Mouse (Mus musculus) CD8-positive naive resting alpha-beta T cell, adult 2 months (primary cell): ENCODE data around the gene Asxl2.
"Not testable (repeated sequence)": the region's sequence is repeated elsewhere in the genome, so short reads cannot be mapped to it uniquely, and the experiment has no call there.

Experiments
- DNase-seq, 2 experiments: peaks; one replicate each; pipeline ENCODE4 v3.0.0; 2022; ENCODE audit warnings: low read depth in 2 of 2, low spot score in 2 of 2

Gene Asxl2

DNA sequence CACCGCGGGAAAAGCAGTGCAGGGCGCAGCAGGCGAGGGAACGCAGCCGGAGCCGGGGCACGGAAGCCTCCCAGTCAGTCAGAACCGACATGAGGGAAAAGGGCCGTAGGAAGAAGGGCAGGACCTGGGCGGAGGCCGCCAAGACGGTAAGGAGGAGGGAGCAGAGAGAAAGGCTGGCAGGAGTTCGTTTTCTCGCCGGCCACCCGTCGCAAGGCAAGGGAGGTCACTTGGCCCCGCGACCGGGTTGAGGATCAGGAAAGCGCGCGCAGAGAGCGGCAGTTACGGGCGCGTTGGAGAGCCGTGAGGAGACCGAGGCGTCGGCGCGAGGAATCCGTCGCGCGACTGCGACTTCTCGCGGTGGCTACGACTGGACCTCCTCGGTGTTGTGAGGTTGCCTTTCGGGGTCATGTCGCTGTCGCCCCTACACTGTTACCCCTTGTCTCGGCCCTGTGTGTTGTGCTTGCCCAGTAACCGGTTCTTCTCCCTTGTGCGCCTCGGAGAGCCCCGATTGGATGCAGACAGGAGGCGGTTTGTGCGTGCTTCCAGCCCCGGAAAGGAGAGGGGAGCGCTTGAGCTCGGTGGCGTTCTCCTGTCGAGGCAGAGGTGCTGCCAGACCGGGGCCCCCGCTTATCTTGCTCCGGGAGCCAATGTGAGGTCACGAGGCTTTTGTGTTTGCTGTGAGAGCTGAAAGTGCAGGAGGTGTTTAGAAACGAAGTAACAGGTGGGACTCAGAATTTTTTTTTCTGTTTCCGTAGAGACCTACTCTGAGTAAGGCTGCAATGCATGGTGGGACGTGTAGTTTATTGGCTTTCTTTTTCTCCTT is 621 bp downstream of the Asxl2 start:
- DNase-seq = peak; percentile 69 to 72

DNA sequence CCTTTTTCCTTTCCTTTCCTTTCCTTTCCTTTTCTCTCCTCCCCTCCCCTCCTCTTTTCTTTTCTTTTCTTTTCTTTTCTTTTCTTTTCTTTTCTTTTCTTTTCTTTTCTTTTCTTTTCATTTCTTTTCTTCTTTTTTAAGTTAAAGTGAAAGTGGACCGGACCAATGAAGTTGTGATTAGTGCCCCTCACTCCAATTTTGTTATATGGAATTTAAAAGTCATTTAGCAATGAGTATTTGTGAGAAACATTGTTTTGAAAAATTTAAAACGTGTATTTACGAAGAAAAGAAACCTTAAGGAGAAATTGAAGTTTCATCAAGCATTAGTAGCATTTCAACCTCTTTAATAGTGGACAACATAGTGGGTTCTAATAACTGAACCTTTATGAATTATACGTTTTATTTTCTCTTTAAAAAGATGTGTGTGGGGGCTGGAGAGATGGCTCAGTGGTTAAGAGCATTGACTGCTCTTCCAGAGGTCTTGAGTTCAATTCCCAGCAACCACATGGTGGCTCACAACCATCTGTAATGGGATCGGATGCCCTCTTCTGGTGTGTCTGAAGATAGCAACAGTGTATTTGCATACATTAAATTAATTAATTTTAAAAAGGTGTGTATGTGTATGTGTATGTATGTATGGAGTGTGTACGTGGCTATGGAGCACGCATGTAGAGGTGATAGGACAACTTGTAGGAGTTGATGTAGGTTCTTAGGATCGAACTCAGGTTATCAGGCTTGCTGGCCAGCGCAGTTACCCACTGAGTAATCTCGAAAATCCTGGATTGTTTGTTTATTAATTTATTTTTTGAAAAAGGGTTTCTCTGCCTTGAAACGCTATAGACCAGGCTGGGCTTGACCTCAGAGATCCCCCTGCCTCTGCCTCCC is 1.5 kb downstream of the Asxl2 start:
- no peak for DNase-seq

DNA sequence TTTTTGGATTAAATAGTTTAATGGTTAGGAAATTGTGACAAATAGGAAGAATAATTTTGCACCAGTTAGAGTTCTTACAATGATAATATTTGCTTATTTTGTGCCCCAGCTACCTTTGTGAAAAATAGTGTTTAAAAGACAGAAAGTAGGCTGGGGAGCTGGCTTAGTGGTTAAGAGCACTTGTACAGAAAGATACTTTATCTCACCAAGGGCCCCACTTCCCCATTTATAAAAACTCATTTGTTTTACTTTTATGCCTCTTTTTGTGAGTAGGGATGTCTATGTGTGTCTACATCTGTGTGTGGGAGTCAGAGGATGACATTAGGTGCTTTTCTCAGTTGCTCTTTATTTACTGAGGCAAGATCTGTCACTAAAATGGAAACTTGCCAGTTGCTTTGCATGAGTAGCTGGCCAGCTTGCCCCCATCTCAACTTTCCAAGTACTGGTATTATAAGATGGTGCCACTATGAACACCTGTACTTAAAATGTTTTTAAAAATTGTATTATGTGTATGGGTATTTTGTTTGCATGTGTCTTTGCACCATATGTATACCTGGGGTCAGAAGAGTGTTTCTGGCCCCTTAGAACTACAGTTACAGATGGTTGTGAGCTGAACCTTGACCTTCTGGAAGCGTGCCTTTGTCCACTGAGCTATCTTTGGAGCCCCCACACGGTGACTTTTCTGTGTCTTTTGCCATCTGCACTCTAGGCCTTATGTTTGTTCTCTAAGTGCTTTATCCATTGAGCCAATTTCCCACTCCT is 3.2 kb downstream of the Asxl2 start:
- no peak for DNase-seq

DNA sequence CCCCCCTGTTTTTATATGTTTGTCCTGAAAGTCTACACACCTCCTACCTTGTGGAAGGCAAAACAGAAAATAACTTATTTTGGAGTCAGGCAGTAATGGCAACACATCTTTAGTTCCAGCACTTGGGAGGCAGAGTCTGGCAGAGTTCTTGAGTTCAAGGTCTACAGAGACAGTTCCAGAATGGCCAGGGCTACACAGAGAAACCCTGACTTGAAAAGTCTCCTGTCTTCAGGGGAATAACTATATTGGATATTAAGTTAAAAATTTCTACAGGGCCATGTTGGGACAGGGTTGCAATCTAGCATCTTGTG is 3.7 kb downstream of the Asxl2 start:
- no peak for DNase-seq

DNA sequence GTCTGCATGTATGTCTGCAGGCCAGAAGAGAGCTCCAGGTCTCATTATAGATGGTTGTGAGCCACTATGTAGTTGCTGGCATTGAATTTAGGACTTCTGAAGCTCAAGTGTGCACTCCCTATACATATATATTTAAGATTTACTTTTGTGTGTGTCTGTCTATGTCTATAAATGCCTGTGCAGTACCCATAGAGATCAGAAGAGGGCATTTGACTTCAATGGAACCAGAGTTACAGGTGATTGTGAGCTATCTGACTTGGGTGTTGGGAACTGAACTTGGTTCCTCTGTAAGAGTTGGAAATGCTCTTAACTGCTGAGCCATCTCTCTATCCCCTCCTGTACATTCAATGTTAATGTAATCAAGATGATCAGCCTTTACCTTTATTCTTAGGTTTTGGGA is 4.3 kb downstream of the Asxl2 start:
- peak in 1 of 2 experiments; percentile 22 for DNase-seq

DNA sequence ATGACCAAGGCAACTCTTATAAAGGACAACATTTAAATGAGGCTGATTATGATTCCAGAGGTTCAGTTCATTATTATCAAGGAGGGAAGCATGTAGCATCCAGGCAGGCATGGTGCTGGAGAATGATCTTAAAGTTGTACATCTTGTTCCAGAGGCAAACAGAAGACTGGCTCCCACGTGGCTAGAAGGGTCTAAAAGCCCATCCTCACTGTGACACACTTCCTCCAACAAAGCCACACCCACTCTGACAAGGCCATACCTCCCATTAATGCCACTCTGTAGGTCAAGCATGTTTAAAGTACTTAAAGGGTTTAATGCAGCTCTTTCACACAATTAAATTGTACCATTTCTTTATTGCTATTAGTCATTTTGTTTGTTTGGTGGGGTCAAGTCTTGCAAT is 7.1 kb downstream of the Asxl2 start:
- no peak for DNase-seq

DNA sequence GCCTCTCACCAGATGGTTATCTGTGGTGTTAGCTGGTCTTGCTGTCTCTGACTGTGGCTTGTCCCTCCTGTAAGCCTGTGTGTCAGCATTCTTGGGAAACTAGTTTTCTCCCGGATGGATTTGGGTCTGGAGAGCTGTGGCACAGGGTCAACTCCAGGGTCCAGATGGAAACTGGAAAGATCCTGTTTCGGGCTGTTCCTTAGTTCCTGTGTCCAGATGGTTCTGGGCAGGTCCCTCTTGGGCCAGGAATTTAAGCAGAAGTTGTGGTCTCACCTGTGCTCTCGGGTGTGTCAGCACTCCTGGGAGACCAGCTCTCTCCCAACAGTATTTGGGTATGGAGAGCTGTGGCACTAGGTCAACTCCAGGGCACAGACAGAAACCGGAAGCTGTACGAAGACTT is 9.8 kb downstream of the Asxl2 start:
- no peak for DNase-seq

DNA sequence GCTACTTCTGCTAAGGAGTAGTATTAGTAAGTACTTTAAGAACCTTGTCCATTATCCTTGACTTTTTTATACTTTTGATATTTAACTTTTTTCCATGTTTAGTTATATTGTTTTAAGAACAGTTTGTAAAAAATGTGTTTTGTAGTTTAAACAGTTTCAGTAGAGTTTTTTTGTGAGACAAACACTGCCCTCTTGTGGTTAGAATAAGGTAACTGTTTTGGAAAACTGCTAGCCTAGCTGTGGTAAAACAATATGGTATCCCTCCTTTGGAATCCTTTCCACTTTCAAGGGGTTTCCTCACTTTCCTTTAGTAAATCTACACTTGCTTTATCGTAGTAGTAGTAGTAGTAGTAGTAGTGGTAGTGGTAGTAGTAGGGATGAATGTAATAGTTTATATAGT is 11.2 kb downstream of the Asxl2 start:
- peak in 1 of 2 experiments; percentile 17 for DNase-seq

DNA sequence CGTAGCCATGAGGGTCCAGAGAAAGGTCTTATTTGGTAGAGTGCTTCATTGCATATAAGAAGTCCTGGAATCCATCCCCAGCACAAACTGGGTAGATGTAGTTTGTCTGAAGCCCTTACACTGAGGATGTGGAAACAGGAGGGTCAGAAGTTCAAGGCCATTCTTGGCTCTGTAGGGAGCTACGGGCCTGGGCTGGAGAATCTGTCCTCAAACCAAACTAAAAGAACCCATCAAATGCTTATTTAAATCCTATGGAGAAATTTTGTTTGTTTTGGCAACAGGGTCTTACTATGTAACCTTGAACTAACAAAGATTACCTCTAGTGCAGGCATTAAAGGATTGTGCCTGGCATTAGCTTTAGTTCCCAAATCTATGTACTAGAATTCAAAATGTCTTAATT is 14.3 kb downstream of the Asxl2 start:
- DNase-seq = no peak

DNA sequence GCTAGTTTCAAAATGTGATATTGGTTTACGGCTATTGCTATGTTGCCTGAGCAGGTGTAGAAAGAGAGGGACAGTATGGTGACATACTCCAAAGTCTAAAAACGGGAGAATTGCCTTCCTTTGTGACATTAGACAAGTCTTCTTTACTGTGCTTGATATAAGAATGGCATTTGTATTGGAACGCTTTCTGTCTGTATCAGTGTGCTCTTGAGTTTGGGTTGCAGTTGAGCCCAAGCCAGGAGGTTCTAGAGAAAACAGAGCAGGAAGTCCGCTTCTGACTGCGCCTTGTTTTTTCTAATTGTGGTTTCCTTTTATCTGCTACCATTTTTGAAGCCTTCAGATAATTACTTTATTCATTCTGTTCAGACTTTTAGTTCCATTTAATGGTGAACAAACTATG is 14.7 kb downstream of the Asxl2 start:
- no peak for DNase-seq

DNA sequence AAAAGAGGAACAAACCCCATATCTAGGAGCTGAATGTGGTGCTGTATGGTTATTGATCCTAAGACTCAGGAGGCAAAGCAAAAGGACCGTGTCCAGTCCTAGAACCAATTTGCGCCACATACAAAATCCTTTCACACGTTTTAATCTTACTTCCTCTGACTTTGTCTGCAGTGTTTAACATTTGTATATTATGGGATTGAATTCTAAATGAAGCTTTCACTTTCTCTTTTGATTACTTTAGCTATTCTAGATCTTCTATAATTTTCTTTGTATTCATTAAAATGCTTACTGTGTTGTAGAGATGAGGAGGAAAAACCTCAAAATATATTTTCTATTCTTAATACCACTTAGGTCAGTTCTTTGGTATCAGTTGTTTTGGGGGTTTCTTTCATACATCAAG is 26.9 kb downstream of the Asxl2 start:
- DNase-seq = no peak

DNA sequence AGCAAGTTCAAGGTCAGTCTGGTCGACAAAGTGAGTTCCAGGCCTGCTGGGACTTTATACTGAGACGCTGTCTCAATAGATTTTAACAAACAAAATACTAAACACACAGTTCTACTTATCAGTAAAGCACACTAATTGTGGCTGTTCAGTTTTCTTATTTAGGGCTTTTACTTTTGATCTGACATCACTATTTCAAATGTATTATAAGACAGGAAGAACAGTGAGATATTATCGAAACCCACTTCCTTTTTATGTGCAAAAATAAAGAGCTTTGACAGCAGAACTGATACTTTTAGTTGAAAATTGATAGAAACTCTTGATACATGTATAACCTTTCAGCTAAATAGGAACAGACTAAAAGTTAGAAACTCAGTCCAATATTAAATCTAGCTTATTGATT is 36.4 kb downstream of the Asxl2 start:
- DNase-seq = no peak

DNA sequence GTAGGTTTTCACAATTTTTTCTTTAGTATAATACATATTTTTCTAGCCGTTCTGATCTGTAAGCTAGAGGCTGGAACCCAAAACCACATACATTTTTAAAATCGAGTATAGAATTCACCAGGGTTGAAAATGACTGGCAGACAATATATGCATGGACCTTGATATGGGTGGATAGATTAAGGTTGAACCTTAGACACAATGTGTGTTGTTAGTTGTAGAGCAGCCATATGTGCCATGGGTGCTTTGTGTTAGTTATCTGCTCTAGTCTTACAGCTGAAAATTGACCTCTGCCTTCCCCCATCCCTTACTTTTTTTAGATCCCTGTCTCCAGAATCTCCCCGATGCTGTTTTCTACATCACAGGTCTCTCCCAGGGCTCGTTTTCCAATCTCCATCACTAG is 73.0 kb downstream of the Asxl2 start:
- DNase-seq = no peak

DNA sequence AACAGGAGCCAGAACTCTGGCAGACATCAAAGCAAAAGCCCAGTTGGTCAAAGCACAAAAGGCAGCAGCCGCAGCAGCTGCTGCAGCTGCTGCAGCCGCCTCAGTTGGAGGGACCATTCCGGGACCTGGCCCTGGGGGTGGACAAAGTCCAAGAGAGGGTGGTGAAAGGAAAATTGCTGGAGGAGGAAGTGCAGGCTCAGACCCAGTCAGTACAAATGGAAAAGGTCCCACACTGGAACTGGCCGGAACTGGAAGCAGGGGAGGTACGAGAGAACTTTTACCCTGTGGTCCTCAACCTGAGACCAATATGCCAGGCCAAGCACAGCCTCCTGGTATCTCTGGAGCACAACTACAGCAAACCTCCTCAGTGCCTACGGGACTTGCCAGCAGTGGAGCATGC is 73.4 kb downstream of the Asxl2 start:
- no peak for DNase-seq

DNA sequence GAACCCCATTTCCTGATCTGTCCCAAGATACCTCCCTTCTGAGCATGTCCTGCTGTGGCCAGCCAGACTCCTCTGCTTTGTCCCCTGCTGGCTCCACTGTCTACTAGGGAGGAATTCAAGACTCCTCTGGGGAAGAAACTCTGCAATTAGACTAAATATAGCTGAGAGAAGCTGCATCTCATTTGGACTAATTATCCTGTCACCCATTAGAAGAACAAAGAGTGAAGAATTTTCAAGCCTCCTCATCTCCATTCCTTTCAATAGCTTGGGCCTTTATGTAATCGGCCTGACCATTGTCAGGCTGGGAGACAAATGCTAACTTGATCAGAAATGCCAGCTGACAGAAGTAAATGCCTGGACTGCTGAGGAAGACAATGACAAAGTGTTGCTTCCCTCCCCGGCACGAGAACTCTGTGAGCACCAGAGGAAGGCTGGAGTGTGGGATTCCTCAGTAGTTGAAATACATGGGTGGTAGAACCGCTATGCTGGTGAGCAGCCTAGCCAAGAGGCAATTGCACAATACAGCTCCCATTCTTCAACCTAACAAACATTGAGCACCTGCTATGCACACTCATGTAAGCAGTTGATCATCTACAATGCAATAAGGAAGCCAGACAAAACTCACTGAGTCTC is 92.1 kb downstream of the Asxl2 start:
- DNase-seq = no peak

DNA sequence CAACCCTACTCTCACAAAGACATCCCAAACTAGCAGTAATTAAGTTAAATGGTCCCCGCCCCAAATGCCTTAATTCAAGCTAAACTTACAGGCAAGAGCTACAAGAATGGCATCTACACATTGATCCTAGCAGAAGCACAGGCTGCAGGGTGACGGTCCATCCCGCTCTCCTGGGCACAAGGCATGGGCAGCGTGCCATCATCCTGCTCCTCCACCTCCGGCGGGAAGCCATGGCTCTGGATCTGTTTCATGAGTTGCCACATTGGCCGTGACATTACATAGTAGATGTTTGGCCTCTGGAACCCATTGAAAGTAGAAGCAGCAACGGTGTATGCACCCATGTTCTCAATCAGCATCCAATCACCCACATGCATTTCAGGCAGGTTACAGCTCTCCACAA is 95.1 kb downstream of the Asxl2 start:
- DNase-seq = not testable (repeated sequence)

DNA sequence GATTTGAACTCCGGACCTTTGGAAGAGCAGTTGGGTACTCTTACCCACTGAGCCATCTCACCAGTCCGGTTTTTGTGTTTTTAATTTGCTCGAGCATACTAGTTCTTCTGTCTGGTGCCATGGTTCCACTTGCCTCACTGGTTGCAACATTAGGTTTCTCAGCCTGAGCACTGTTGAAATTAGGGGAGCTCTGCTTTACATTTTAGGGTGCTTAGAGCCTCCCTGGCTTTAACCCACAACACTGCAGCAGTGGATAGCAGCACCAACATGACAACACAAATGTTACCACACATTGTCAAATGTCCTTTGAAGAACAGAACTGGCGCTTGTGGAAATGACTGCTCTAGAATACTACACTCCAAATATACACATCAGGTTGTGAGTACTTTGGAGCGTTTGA is 98.9 kb downstream of the Asxl2 start:
- DNase-seq = no peak

DNA sequence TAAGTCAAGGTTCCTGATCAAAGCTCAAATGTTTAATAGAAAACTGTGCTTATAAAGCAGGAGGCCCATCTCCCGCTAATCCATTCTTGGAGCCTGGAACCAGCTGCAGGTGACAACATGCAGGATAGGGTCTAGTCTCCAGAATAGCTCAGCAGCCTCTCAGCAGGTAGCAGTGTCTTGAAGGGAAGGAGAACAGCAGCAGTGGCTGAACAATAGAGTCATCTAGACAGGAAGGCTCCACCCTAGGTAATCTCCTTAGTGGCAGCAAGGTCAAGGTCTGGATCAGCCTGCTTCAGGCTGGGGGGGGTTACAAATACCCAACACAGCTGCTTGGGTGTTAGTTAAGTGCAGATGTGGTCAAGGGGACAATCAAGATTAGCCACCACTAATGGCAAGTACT is 108.8 kb downstream of the Asxl2 start:
- not testable (repeated sequence) for DNase-seq

DNA sequence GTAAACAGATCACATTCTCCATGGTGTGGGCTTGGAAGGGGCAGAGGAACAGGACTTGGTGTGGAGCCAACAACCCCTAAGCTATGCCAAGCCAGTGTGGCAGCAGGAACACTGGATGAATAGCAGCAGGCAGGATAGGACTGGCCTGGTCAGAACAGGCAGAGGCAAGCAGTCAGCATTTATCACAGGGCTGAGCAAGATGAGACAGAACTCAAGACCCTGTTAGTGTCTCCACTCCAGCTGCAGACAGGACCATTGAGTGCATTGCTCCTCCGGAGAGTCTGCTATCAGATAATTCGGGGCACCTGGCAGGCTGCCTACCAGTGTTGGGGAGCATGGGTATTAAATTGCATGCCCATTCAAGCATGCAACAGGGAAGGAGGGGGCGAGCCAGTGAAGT is 111.0 kb downstream of the Asxl2 start:
- DNase-seq = no peak

DNA sequence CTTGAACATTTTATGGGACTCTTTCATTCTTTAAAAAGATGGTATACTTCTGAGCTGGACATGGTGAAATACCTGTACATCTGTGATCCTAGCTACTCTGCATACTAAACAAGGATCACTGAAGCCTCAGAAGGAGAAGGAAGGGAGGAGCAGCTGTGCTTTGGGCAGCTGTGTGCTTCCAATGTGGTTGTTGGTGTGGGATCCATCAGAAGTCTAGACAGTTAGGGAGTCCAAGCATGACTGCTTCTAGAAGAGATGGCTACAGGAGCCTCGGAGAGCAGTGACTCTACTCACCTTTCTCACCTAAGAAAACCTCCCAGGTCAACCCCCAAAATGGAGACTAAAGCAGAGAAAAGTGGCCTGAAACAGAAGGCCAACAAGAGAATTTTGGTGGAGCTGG is 111.4 kb downstream of the Asxl2 start:
- no peak for DNase-seq

DNA sequence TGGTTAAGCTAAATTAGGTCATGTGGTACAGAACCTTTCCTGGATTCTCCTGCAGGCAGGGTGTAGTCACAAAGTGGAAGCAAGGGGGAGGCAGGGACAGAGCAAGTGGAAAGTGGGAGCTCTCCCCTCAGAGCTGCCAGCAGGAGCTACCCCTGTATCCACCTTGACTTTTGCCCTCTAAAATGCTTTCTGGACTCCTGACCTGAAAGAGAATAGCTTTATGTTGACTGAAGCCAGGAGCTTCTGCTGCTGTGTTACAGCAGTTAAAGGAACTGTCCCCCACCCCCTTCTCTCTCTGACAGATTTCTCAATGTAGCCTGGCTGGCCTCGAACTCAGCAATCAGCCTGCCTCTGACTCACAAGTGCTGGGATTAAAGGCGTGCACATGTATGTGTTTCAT is 112.9 kb downstream of the Asxl2 start:
- DNase-seq = no peak
